Mouse (Mus musculus) hematopoietic stem cell, adult 5-6 weeks (primary cell): ENCODE data around the gene Gatad2b. TPM values are rescaled to one million over a fixed set of nuclear protein-coding genes. Genes with fewer than 3 reads are reported as not detected.

Source experiments
- ATAC-seq, 2 experiments: fragments of 125-278 bp in 1 of 2; replicated peaks in 1 of 2; 2 replicates each; pipeline ENCODE4 v1.8.0; 2016 to 2017; ENCODE audit warnings: inconsistent platforms in 2 of 2, mild to moderate bottlenecking in 2 of 2, moderate number of reproducible peaks in 2 of 2, low read depth in 1 of 2, moderate TSS enrichment in 1 of 2; ENCODE audit not compliant: low FRiP score in 2 of 2, poor library complexity in 2 of 2, severe bottlenecking in 2 of 2, insufficient read depth in 1 of 2, low TSS enrichment in 1 of 2
- total RNA-seq: library from RNA; stranded (forward); fragments of 172-1452, 232-1000 nt; gene quantifications from 2 replicates; pipeline ENCODE4 v1.2.3, GENCODE M21; 2017

Gatad2b gene
- total RNA-seq, 1 experiment from 2014 or later, result 34.1 TPM

DNA sequence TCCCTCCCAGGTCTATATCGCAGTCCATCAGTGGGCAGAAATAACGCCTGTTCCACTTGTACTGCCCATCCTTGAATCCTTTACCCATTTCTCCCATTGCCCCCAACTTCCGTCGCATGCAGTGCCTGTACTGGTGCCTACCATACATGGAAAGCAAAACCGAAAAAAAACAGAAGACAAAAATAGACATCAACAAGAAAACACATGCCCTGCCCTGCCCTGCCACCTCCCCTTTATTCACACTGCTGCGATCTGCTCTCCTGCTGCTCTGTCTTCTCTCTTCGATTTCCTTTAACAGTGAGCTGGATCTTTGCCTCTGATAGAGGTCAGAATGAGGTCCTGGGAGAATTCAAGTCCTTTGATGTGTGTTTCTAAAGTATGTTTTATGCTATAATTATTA, 65.0 kb downstream of the Gatad2b start:
- ATAC-seq, result no peak

DNA sequence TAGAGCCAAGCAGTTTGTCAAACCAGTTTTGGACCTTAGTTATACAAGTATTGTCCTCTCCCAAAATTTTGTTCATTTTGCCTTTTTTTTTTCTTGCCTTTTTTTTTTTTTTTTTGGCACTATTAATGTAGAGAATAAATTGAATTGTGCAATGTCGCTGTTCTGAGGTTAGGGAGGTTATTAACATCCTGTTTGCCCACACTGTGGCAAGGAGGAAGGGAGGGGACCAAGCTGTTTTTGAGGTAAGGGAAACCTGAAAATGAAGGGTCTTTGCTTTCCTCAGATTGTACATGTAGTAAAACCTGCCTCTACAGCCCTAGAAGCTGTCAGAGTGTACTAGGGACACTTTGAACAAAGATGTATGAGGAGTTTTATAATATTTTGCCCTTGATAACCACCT, 66.3 kb downstream of the Gatad2b start:
- peak; percentile 37 to 48; a peak in 1 of 4 replicates for ATAC-seq

DNA sequence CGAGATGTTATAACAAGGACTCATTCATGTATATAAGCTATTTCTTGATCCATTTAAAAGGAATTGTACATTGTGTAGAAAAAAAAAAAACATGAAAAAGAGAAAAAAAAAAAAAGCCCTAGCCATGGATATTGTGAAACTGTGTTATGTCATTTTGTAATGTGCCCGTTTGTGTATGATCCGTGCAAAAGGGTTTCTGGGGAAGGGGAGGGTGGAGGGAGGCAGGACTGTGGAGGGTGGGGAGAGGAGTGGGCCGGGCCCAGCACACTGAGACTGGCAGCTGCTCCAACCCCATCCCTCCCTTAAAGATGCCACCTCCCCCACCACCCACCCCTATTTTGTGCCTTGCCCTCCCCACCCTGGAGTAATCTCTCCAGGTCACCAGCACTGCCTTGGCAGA, 68.5 kb downstream of the Gatad2b start:
- no peak for ATAC-seq

DNA sequence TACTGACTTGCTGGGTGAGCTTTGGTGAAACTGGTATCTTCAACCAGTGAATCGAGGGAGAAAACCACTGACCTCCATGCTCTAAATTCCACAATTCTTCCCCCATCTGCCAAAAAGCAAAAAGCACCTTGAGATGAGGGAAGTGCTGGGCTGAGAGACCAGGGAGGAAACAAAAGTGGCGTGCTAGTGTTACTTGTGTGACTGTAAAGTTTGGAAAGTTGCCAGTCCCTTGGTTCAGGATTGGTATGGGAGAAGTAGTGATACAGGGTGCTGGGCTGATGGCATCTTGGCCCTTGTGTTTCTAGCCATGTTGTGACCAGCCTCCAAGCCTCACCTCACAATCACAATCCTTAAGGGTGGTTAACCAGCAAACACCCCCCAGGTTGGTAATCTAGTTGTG, 69.4 kb downstream of the Gatad2b start:
- ATAC-seq, result no peak

GRCm38 (mm10) chr3:90367001-90367632, 74.1 kb downstream of the Gatad2b start:
- no peak for ATAC-seq

GRCm38 (mm10) chr3:90369041-90369440, 76.1 kb downstream of the Gatad2b start:
- no peak for ATAC-seq

DNA sequence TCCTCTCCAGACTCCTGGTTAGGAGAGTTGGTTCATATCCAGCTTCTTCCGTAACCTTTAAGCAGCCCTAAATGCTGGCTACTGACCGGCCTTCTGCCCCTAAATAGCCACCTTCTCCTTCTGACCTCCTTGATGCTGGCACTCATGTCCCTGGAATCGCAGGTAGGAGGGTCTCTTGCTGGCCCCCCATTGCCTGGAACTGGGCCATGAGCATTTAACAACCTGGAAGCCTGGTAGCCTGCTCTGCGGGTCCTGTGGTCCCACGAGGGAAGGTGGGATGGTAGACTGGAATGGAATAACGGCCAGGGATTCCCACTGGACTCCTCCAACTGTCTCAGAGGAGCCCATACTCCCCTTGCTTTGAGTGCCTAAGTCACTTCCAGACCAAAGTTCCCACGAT, 78.9 kb downstream of the Gatad2b start:
- no peak for ATAC-seq

- no peak for ATAC-seq
Observed at GRCm38 (mm10) chr3:90372817-90373216, 79.8 kb downstream of the Gatad2b start.

DNA sequence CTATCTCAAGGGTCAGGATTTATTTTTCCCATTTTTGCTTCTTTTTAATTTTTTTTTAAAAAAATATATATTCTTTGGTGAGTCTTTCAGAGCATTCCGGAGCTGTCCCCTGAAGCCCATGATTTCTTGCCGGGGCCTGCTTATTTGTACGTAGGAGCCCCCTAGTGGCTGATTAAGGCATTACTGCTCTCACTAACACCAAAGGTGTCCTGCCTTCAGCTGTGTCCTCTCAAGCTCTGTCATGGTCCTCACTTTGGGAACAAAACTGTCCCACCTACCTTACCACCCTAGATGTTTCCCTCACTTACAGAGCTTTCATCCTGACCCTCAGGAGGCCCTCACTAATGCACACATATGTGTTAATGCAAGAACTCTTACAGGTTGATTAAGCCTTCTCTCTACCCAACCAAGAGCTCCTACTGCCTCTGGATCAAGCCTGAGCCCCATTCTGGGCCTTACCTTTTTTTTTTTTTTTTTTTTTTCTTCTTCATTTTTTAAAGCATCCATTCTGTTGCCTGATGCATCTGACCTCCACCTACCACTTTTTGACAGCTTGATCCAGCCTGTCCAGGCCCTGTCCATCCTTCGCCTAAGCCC, 80.6 kb downstream of the Gatad2b start:
- peak; percentile 74 to 77; a peak in 3 of 4 replicates for ATAC-seq

DNA sequence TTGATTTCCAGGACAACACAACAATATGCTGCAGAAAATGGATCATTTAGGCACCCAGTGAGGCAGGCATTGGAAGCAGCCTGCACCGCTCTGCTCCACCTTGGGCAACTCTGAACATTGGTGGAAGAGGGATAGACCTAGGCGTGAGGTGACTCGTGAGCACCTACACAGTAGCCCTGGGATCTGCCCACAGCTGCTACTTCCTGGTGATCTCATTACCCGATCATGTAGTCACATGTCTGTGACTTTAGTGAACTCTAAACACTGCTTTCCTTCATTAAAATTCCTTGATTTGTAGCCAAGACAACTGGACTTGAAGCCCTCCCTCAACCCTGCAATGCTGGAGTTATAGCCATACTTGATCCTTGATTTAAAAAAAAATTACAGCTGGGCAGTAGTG, 81.4 kb downstream of the Gatad2b start:
- no peak for ATAC-seq

GRCm38 (mm10) chr3:90375562-90376246, 82.7 kb downstream of the Gatad2b start:
- no peak for ATAC-seq

- ATAC-seq, result no peak
Observed at GRCm38 (mm10) chr3:90376247-90376585, 83.2 kb downstream of the Gatad2b start.

- no peak for ATAC-seq
Observed at GRCm38 (mm10) chr3:90378496-90378895, 85.5 kb downstream of the Gatad2b start.

GRCm38 (mm10) chr3:90381727-90382126, 88.7 kb downstream of the Gatad2b start:
- no peak for ATAC-seq

- peak; percentile 92 to 98 for ATAC-seq
Observed at GRCm38 (mm10) chr3:90383690-90384089, 90.7 kb downstream of the Gatad2b start.

DNA sequence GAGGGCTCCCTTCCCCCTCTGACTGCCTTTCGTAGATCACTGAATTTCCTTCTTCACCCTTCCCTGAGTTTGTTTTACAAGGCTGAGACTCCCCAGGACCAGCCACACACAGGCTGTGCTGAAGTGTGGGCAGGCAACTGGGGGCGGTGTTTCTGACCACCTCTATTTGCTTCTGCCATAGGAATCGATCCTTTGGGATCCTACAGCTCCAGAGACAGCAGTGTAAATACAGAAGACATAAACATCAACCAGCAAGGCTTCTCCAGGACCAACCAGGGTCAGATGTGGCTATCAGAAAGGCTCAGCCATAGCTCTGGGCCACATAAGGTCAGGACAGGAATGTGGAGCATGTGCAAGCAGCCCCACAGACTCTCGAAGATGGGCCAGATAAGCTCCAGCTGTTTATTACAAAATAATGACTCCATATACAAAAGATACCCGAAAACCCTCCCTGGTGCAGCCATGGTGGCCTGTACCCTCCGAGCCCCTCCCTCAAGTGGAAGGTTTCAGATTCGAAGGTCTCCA, 91.9 kb downstream of the Gatad2b start:
- no peak for ATAC-seq

DNA sequence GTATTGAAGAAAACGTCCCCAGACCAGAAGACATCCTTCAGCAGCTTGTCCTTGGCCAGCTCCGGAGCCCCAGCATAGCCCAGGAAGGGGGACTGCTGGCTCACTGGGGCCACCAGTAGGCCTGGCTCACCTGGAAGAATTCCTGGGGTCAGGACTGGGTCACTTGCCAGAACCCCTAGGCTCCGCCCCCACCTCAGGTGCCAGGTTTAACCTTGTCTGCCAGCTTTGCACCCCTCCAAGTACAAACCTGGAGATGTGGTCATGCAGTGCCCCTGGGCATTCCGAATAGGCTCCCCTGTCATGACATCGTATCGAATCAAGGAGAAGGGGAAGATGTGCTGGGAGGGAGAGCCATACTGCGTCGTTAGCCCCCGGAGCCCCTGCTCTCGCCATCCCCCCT, 93.8 kb downstream of the Gatad2b start:
- ATAC-seq, result no peak

DNA sequence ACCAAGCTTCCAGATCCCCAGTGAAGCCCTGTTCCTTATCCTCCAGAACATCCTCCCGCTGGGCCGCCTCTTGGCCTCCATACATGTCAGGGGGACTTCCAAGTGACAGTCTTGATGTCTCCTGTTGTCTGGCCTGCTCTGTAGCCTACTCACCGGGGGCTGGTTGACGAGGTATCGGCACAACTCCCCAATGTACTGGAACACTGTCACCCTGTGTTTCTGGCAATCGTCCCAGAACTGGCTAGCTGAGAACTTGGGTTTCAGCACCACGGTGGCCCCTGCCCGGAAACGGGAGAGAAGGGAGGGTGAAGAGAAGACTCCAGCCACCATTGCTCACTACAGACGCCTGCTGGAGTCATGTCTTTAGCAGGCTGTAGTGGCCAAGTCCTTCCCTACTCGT, 94.5 kb downstream of the Gatad2b start:
- no peak for ATAC-seq

DNA sequence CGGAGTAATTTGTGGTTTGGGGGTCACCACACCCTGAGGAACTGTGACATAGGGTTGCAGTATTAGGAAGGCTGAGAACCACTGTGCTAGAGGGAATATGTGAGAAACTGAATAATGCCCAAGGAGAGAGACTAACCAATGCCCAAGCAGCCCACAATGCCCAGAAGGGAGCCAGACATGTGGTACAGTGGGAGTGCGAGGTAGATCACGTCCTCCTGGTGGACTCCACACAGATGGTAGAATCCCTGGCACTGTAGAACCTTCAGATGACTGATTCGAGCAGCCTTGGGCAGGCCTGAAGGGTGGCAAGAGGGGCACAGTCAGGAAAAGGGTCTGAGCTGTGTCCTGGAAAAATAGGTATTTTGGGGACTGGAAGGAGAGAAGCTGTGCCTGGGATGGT, 95.2 kb downstream of the Gatad2b start:
- no peak for ATAC-seq
